Mouse (Mus musculus) heart, adult 2 months (tissue): ENCODE data around the gene Rpl26.

Experiments
- CTCF ChIP-seq: fragments of 200-600 bp; IDR thresholded peaks from 2 replicates; pipeline ENCODE4 v1.8.1; 2022; ENCODE audit warnings: antibody characterized with exemption, mild to moderate bottlenecking, moderate library complexity
- EP300 ChIP-seq: fragments of 200-500 bp; IDR thresholded peaks from 2 replicates; pipeline ENCODE4 v1.6.1; 2011; ENCODE audit warnings: low read depth, low read length, control low read depth; ENCODE audit not compliant: insufficient read depth
- POLR2A ChIP-seq: fragments of 200-500 bp; IDR thresholded peaks from 2 replicates; pipeline ENCODE4 v1.6.1; 2011; ENCODE audit warnings: mild to moderate bottlenecking, low read depth, low read length, control low read depth; ENCODE audit not compliant: insufficient read depth

- no peak for TF ChIP-seq CTCF
- TF ChIP-seq POLR2A, result no peak
- no peak for TF ChIP-seq EP300
These were observed 48.9 kb upstream of the Rpl26 start for GRCm38 (mm10) chr11:68852486-68852901.
